Mouse (Mus musculus) cerebellum, postnatal 14 days (tissue): ENCODE data around the gene Saysd1.
A peak's percentile ranks its signal among the peaks of the same experiment; 100 is the strongest.

ENCODE experiments used
- DNase-seq, 2 experiments: peaks; one replicate each; pipeline ENCODE4 v3.0.0; 2021; ENCODE audit warnings: mixed read lengths in 2 of 2

Gene Saysd1

GRCm38 (mm10) chr14:20138484-20139355, at the start of gene Saysd1:
Gene Saysd1 (minus strand): TSS chr14:20138534.
- DNase-seq: no peak

GRCm38 (mm10) chr14:20185426-20185825, 47.1 kb upstream of the Saysd1 start:
- DNase-seq: no peak

GRCm38 (mm10) chr14:20183701-20184100, 45.4 kb upstream of the Saysd1 start:
- DNase-seq: no peak

GRCm38 (mm10) chr14:20182596-20182995, 44.3 kb upstream of the Saysd1 start:
- DNase-seq: no peak

- DNase-seq: peak; percentile 50 to 66
Observed at GRCm38 (mm10) chr14:20181466-20181921, 43.2 kb upstream of the Saysd1 start, which contains the start of gene Kcnk5. Gene Kcnk5 (minus strand): TSS chr14:20181809.

GRCm38 (mm10) chr14:20180751-20181162, 42.4 kb upstream of the Saysd1 start:
- DNase-seq: no peak

- DNase-seq: no peak
Observed at GRCm38 (mm10) chr14:20180304-20180703, 42.0 kb upstream of the Saysd1 start.

- DNase-seq: no peak
Observed at GRCm38 (mm10) chr14:20179731-20180280, 41.5 kb upstream of the Saysd1 start.

GRCm38 (mm10) chr14:20179080-20179479, 40.7 kb upstream of the Saysd1 start:
- no peak for DNase-seq

- DNase-seq: no peak
Observed at GRCm38 (mm10) chr14:20178593-20178992, 40.3 kb upstream of the Saysd1 start.

GRCm38 (mm10) chr14:20177494-20178123, 39.3 kb upstream of the Saysd1 start:
- no peak for DNase-seq

GRCm38 (mm10) chr14:20175705-20176104, 37.4 kb upstream of the Saysd1 start:
- no peak for DNase-seq

- DNase-seq: no peak
Observed at GRCm38 (mm10) chr14:20175114-20175513, 36.8 kb upstream of the Saysd1 start.

- DNase-seq: no peak
Observed at GRCm38 (mm10) chr14:20174696-20175095, 36.4 kb upstream of the Saysd1 start.

- no peak for DNase-seq
Observed at GRCm38 (mm10) chr14:20173873-20174490, 35.6 kb upstream of the Saysd1 start.

GRCm38 (mm10) chr14:20172924-20173323, 34.6 kb upstream of the Saysd1 start:
- no peak for DNase-seq

GRCm38 (mm10) chr14:20172509-20172908, 34.2 kb upstream of the Saysd1 start:
- no peak for DNase-seq

GRCm38 (mm10) chr14:20171840-20172239, 33.5 kb upstream of the Saysd1 start:
- no peak for DNase-seq

- DNase-seq: no peak
Observed at GRCm38 (mm10) chr14:20169251-20169650, 30.9 kb upstream of the Saysd1 start.

GRCm38 (mm10) chr14:20168478-20168877, 30.1 kb upstream of the Saysd1 start:
- DNase-seq: no peak

GRCm38 (mm10) chr14:20168054-20168453, 29.7 kb upstream of the Saysd1 start:
- no peak for DNase-seq

GRCm38 (mm10) chr14:20165413-20165812, 27.1 kb upstream of the Saysd1 start:
- no peak for DNase-seq

- DNase-seq: no peak
Observed at GRCm38 (mm10) chr14:20164438-20164837, 26.1 kb upstream of the Saysd1 start.
